Mouse (Mus musculus) heart, postnatal 0 days (tissue): ENCODE results near the gene Mgat4a.

Source experiments
- CTCF ChIP-seq: IDR thresholded peaks from 2 replicates; pipeline ENCODE4 v1.5.1; 2016; ENCODE audit warnings: antibody characterized with exemption, control low read depth, low read depth
- EP300 ChIP-seq: IDR thresholded peaks from 2 replicates; pipeline ENCODE4 v1.6.1; 2016; ENCODE audit warnings: antibody characterized with exemption, low read depth

DNA sequence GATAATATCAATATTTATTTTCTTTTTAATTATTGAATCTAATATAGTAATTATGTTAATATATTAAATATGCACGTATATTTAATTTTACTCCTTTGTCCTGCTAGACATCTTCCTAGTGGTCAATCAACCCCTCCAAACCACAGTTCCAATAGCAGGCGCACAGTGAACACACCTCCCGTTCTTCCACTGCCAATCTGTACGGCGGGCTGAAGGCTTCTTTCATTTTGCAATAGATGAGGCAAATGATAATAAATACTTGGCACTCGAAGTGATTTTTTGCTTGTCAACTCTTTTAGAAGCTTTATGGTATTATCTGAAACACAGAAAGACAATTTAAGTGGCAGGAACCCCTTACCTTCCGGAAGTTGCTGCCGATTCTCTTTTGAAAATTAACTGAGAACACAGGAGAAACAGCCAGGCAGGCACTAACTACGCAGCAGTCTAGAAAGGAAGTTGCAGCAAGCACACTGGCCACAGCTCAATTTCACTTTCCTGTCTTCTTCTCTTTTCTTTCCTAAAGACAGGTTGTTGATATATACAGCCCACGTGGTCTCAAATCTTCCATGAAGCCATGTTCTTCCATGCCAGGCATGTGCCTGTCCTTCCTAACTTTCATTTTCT is 45.0 kb downstream of the Mgat4a start:
- TF ChIP-seq EP300 (no peak), CTCF (no peak)
